Mouse (Mus musculus) hindbrain, postnatal 0 days (tissue): ENCODE measurements at regions not wholly inside any gene's neighbourhood (a gene's known extent, or its start where the extent isn't known, plus 50 kb on each side); places are given as distances from the start of the nearest gene placed in this dataset.

Experiments
- ATAC-seq: fragments of 200-750 bp; cut with Nextera tagmentation; 2 replicates; pipeline ENCODE4 v1.8.0; 2017; ENCODE audit warnings: mild to moderate bottlenecking, moderate TSS enrichment, moderate library complexity
- DNase-seq: peaks from one replicate; pipeline ENCODE4 v3.0.0-alpha.2; 2015; ENCODE audit warnings: low spot score
- H3K27ac ChIP-seq: fragments of 300-500 bp; sonication (generic); 2 replicates; pipeline ENCODE4 v1.5.1; 2014; ENCODE audit warnings: mild to moderate bottlenecking
- H3K27me3 ChIP-seq: fragments of 300-500 bp; sonication (generic); 2 replicates; pipeline ENCODE4 v1.6.1; 2014; ENCODE audit warnings: low read length, mixed read lengths; ENCODE audit not compliant: insufficient read depth
- H3K36me3 ChIP-seq: fragments of 300-500 bp; sonication (generic); 2 replicates; pipeline ENCODE4 v1.6.1; 2014; ENCODE audit warnings: low read length, mixed read lengths; ENCODE audit not compliant: insufficient read depth
- H3K4me1 ChIP-seq: fragments of 300-500 bp; sonication (generic); 2 replicates; pipeline ENCODE4 v1.6.1; 2014; ENCODE audit warnings: antibody characterized with exemption, low read length, mixed read lengths; ENCODE audit not compliant: insufficient read depth
- H3K4me2 ChIP-seq: fragments of 300-500 bp; sonication (generic); 2 replicates; pipeline ENCODE4 v1.6.1; 2014; ENCODE audit warnings: low read depth, mild to moderate bottlenecking, low read length, moderate library complexity, mixed read lengths
- H3K4me3 ChIP-seq: fragments of 300-500 bp; sonication (generic); 2 replicates; pipeline ENCODE4 v1.5.1; 2014; ENCODE audit warnings: low read length
- H3K9ac ChIP-seq: fragments of 300-500 bp; sonication (generic); replicated peaks from 2 replicates; pipeline ENCODE4 v1.6.1; 2014; ENCODE audit warnings: mild to moderate bottlenecking, low read length, moderate library complexity, mixed read lengths
- H3K9me3 ChIP-seq: fragments of 300-500 bp; sonication (generic); 2 replicates; pipeline ENCODE4 v1.6.1; 2016; ENCODE audit warnings: low read length, mixed read lengths
- CTCF ChIP-seq: IDR thresholded peaks from 2 replicates; pipeline ENCODE4 v1.5.1; 2016; ENCODE audit warnings: antibody characterized with exemption, control low read depth, low read depth
- WGBS: fragments of 180-500 bp; shearing (Covaris S2); extraction: QIAGEN DNeasy Blood & Tissue Kit; methylation state at CpG from one replicate; pipeline ENCODE4 v1.1.7; 2014; 5-methylcytosine and 5-hydroxymethylcytosine counted together

DNA sequence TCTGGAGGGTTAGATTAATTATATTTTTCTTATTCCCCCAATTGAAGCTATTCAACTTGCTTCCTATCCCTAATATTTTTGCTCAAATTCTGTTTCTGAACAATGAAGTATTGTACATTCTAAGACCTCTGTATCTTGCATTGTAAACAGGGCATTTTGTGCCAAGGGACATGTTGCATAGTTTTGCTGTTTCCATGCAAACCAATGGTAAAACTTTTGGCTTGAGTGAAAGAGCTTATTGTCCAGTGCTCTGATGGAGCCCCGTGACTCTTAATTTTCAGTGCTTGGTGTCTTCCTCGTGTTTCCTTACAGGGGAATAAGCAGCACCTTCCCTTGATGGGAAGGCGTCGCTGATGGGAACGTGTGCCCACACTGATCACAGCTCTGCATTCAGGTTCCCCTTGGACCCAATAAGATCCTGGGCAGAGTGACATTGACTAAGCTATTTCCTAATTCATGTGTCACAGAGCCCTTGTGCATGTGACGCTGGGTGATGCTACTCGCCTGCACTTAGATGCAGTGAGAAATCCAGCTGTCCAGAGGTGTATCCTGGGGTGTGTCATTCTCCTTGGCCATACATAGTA lies 220.8 kb upstream of the Dusp10 start:
- Histone ChIP-seq H3K4me2 (no peak overlapping the region), H3K4me3 (no peak overlapping the region), H3K9ac (no peak overlapping the region), H3K36me3 (no peaks in the 10 kb centered on the region), H3K4me1 (no peaks in the 10 kb centered on the region), H3K27me3 (no peaks in the 10 kb centered on the region), H3K27ac (peak overlapping the region; percentile 51; the same call in 1 of the 2 replicates), H3K9me3 (no peaks in the 10 kb centered on the region)
- ATAC-seq (peak; percentile 69; the same call in 1 of the 2 replicates), DNase-seq (peak; percentile 54)
- 51% methylated on average over 7 of the region's 7 CpGs for WGBS
- TF ChIP-seq CTCF, result no peak

DNA sequence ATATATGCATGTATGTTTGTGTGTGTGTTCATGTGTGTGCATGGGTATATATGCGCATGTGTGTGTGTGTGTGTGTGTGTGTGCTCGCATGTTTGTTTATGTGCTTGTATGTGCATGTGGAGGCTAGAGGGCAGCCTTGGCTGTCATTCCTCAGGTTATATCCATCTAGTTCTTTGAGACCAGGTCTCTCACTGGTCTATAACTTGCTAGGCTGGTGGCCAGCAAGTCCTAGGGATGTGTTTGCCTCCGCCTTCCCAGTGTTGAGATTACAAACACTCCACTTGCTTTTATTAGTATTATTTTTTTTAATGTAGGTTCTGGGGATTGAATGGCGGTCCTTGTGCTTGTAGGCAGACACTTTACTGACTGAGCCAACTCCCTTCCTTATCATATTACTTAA lies 219.8 kb upstream of the Dusp10 start:
- no peaks in the 10 kb centered on the region for H3K9me3 ChIP-seq

DNA sequence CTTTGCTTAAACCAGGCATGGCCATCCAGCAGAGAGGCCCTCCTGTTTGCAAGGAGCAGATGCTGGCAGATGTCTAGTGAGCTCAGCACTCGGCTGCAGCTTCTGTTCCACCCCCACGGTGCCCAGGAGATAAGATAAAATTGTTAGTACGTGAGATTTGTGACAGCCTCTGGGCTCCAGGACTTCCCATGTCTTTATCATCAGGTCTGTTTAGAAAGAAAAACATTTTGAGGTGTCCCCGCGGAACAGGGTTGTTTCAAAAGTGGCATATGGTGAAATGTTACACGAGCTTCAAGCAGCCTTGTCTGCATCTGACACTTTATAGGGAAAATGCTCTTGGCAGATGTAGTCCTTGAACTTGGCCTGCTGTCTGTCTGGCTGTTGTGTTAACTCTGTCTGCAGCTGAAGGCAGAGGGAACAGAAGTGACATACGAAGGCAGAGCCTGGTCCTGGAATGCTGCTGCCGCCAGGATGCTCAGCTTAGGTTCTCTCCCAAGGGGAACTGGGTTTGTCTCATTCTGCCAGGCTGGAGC lies 219.1 kb upstream of the Dusp10 start:
- WGBS, result 40% methylated on average over 8 of the region's 8 CpGs
- no peak for TF ChIP-seq CTCF
- no peak overlapping the region for H3K27ac ChIP-seq
- ATAC-seq (no peak), DNase-seq (peak; percentile 52)
- H3K4me2 ChIP-seq, result no peak overlapping the region
- H3K9me3 ChIP-seq, result no peaks in the 10 kb centered on the region
- H3K27me3 ChIP-seq, result no peaks in the 10 kb centered on the region
- H3K36me3 ChIP-seq, result no peaks in the 10 kb centered on the region
- no peak overlapping the region for H3K4me3 ChIP-seq
- no peak overlapping the region for H3K9ac ChIP-seq
- no peaks in the 10 kb centered on the region for H3K4me1 ChIP-seq

More for the DNA sequence above, 219.8 kb upstream of the Dusp10 start:
- H3K9ac ChIP-seq, result no peak overlapping the region
- 95% methylated on average over 4 of the region's 4 CpGs for WGBS
- H3K4me1 ChIP-seq, result no peaks in the 10 kb centered on the region
- no peak overlapping the region for H3K4me3 ChIP-seq
- H3K27ac ChIP-seq, result no peak overlapping the region
- no peak for DNase-seq
- no peak for ATAC-seq
- TF ChIP-seq CTCF, result no peak
- H3K27me3 ChIP-seq, result no peaks in the 10 kb centered on the region
- no peak overlapping the region for H3K4me2 ChIP-seq
- H3K36me3 ChIP-seq, result no peaks in the 10 kb centered on the region

DNA sequence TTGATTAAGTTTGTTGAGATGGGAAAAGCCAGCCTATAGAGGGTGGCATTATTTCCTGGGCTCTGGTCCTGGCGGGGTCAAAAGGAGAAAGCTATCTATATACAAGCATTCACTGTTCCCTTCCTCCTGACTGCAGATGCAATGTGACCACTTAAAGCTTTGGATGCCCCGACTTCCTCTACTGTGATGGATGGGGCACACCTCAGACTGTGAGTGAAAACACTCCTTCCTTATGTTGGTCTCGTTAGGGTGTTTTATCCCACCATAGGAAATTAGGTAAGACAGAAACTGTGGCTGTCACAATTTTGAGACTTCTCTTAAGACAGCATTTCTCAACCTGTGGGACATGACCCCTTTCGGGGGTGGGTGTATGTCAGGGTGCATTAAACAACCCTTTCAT lies 210.8 kb upstream of the Dusp10 start:
- Histone ChIP-seq H3K4me2 (no peak overlapping the region), H3K36me3 (no peaks in the 10 kb centered on the region), H3K27me3 (no peaks in the 10 kb centered on the region), H3K4me3 (no peak overlapping the region), H3K4me1 (no peaks in the 10 kb centered on the region), H3K27ac (no peak overlapping the region), H3K9me3 (no peaks in the 10 kb centered on the region), H3K9ac (no peak overlapping the region)
- WGBS, result 92% methylated on average over 4 of the region's 4 CpGs
- DNase-seq (no peak), ATAC-seq (no peak)
- no peak for TF ChIP-seq CTCF

DNA sequence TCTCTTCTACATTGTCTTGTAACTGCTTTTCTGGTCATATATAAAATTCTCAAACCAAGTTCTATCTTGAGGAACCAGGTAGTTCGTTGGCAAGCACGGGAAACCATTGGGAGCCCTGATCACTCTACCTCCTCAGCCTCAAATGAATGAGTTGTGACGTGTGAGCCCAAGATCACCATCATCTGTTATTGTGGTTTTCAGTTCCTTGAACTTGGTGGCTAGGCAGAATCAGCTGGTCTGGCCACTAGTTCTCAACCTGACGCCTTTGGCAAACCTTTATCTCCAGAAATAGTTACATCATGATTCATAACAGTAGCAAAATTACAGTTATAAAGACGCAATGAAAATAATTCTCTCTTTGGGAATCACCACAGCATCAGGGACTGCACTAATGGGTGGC lies 209.7 kb upstream of the Dusp10 start:
- H3K9ac ChIP-seq, result no peak overlapping the region
- H3K36me3 ChIP-seq, result no peaks in the 10 kb centered on the region
- no peak overlapping the region for H3K27ac ChIP-seq
- no peaks in the 10 kb centered on the region for H3K9me3 ChIP-seq
- 91% methylated on average over 5 of the region's 5 CpGs for WGBS
- H3K27me3 ChIP-seq, result no peaks in the 10 kb centered on the region
- no peak for ATAC-seq
- no peak overlapping the region for H3K4me3 ChIP-seq
- H3K4me2 ChIP-seq, result no peak overlapping the region
- DNase-seq, result no peak
- no peaks in the 10 kb centered on the region for H3K4me1 ChIP-seq
- TF ChIP-seq CTCF, result no peak

DNA sequence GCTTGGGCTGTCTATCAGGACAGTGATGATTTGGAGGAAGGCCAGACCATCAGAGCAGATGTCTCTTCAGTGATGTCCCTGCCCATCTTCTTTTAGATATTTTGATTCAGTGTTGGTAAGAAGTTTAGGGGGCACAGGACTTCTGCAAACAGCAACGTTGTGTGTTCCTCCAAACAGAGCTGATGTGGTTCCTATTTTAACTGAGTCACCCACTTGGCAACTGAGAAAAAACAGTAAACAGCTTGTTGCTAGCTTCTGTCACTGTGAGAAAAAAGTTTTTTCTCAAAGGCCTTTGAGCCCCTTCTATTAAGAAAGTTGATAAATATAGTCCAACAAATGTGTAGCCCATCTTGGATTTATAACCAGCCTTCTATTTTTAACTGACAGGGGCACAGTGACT lies 209.3 kb upstream of the Dusp10 start:
- H3K27me3 ChIP-seq, result no peaks in the 10 kb centered on the region
- H3K36me3 ChIP-seq, result no peaks in the 10 kb centered on the region
- ATAC-seq (no peak), DNase-seq (no peak)
- WGBS, result 76% methylated on average over 1 of the region's 1 CpGs
- H3K4me2 ChIP-seq, result no peak overlapping the region
- no peak overlapping the region for H3K27ac ChIP-seq
- no peaks in the 10 kb centered on the region for H3K9me3 ChIP-seq
- TF ChIP-seq CTCF, result no peak
- no peak overlapping the region for H3K4me3 ChIP-seq
- H3K9ac ChIP-seq, result no peak overlapping the region
- H3K4me1 ChIP-seq, result no peaks in the 10 kb centered on the region

DNA sequence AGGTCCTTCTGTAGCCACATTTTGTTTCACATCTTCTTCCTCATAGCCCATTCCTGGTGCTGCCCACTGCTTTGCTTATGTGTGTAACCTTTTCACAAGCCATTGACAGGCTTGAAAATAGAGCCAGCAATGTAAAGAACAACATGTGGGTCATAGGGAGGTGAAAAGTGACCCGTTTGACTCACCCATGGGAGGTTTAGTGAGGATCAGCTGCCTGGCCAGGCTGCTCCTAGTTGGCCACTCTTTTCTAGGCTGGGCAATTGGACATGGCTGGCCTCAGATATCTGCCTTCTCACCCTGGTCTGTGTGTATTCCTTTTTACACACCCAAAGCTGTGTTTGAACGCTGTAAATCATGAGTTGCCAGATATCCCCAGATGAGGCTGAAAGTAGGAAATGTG lies 208.8 kb upstream of the Dusp10 start:
- TF ChIP-seq CTCF, result no peak
- Histone ChIP-seq H3K4me3 (no peak overlapping the region), H3K36me3 (no peaks in the 10 kb centered on the region), H3K9me3 (no peaks in the 10 kb centered on the region), H3K4me2 (no peak overlapping the region), H3K9ac (no peak overlapping the region), H3K27me3 (no peaks in the 10 kb centered on the region), H3K27ac (no peak overlapping the region), H3K4me1 (no peaks in the 10 kb centered on the region)
- 80% methylated on average over 2 of the region's 2 CpGs for WGBS
- DNase-seq, result no peak
- no peak for ATAC-seq
